Mouse (Mus musculus) testis, adult 2 months (tissue): Measurements from ENCODE around the gene Fbxl14. TPM values are rescaled to one million over a fixed set of nuclear protein-coding genes. Genes with fewer than 3 reads are reported as not detected.

ENCODE experiments used
- H3K27ac ChIP-seq: fragments of 200-500 bp; 2 replicates; pipeline ENCODE4 v1.5.1; 2012; ENCODE audit warnings: low read depth, low read length; ENCODE audit not compliant: control insufficient read depth, insufficient read depth
- H3K27me3 ChIP-seq: fragments of 200-500 bp; 2 replicates; pipeline ENCODE4 v1.6.1; 2012; ENCODE audit warnings: mild to moderate bottlenecking, low read length, moderate library complexity; ENCODE audit not compliant: control insufficient read depth, insufficient read depth
- H3K36me3 ChIP-seq: fragments of 200-500 bp; 2 replicates; pipeline ENCODE4 v1.6.1; 2012; ENCODE audit warnings: mild to moderate bottlenecking, low read length; ENCODE audit not compliant: control insufficient read depth, insufficient read depth
- H3K4me1 ChIP-seq: fragments of 200-500 bp; 2 replicates; pipeline ENCODE4 v1.6.1; 2012; ENCODE audit warnings: low read length; ENCODE audit not compliant: control insufficient read depth, insufficient read depth
- H3K4me3 ChIP-seq: fragments of 200-500 bp; 2 replicates; pipeline ENCODE4 v1.5.1; 2012; ENCODE audit warnings: low read depth, mild to moderate bottlenecking, low read length, moderate library complexity, mixed read lengths; ENCODE audit not compliant: control insufficient read depth
- CTCF ChIP-seq: fragments of 200-500 bp; IDR thresholded peaks from 2 replicates; pipeline ENCODE4 v1.5.1; 2012; ENCODE audit warnings: low read depth, mild to moderate bottlenecking, inconsistent platforms, low read length, moderate library complexity; ENCODE audit not compliant: control insufficient read depth, insufficient read depth, insufficient replicate concordance
- POLR2A ChIP-seq: fragments of 200-500 bp; IDR thresholded peaks from 2 replicates; pipeline ENCODE4 v1.6.1; 2012; ENCODE audit warnings: low read depth, mild to moderate bottlenecking, inconsistent platforms, low read length, moderate library complexity; ENCODE audit not compliant: control insufficient read depth
- polyA plus RNA-seq: library from polyadenylated mRNA; depleted of rRNA; stranded (reverse); fragments of >200 nt; gene quantifications from 2 replicates; pipeline ENCODE4 v1.2.3, GENCODE M21; 2012

Fbxl14 gene
- polyA plus RNA-seq, 1 experiment: 21.6 TPM

DNA sequence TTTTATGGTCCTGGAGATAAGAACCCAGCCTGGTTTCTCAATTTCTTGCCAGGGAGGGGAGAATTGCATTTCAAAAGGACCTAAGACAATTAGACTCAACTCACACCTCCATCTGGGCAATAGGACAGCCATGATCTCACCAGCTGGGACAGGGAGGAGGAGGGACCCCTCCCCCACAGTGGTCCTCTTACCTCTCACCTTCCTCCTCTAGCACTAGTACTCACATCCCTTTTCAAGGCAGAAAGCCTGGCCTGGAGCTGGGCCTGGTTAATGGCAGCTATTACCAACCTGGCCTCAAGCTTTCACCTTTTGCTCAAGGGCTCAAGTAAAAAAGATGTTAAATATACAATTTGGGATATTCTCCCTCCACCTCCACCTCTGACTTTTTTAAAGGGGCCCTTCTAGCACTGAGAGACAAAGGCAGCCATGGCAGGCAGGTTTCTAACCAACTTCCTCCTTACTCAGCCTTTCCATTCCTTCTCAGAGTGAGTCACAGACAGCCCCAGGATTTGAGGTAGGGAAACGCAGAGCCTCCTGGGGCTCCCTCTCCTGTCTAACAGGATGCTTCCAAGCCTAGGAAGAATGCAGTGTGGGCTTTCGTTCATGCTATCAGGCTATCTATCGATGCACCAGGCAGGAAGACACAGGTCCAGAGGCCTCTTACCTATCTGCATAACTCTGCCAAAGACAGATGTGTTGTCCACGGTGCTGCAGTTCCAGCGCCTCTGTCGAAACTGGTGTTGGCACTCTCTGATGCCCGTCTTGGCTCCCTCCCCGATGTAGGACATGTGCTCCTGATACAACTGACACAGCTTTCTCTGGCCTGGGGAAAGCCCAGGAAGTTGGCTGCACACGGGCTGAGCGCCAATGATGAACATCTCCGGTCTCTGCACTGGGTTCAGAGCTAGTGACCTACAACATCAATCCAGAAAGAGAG is 33.5 kb upstream of the Fbxl14 start:
- Histone ChIP-seq H3K27me3 (no peaks in the 10 kb centered on the region), H3K36me3 (no peaks in the 10 kb centered on the region), H3K4me1 (peaks cover 15% of the 10 kb centered on the region), H3K4me3 (no peak overlapping the region), H3K27ac (no peak overlapping the region)
- TF ChIP-seq POLR2A (no peak), CTCF (no peak)

DNA sequence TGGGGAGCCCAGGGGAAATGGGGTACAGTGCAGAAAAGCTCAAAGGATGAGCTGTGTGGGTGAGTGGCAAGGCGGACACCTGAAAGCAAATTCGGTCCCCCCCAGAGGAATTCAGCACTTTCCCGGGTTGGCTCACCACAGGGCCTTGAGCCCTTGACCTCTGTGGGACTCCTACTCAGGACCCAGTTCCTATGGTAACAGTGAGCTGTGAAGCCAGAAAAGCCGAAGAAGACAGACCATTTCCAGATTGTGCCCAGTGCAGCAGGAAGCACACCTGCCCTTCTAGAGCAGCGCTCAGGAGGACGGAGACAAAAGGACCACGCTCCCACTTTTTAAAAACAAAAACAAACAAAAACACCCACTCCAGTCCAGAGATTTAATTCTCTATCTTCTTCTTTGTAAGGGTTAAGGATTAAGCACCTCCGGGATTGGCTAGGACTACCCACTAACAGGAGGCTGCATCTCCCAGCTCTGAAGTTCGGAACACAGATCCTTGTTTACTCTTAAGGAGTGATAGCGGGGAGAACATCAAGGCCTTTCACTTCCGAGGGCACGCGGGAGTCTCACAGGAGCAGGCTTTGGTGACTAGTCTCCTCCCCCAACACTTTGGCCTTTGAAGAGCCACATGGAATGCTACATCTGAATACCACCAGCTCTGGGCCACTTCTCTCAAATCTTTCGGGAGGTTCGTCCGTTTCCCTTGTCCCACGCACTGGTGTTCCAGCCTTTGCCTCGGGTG is 31.0 kb upstream of the Fbxl14 start:
- Histone ChIP-seq H3K27me3 (no peaks in the 10 kb centered on the region), H3K4me1 (peaks cover 15% of the 10 kb centered on the region), H3K27ac (peak overlapping the region; percentile 14), H3K36me3 (no peaks in the 10 kb centered on the region), H3K4me3 (peak overlapping the region; percentile 62)
- no peak for TF ChIP-seq CTCF
- no peak for TF ChIP-seq POLR2A

DNA sequence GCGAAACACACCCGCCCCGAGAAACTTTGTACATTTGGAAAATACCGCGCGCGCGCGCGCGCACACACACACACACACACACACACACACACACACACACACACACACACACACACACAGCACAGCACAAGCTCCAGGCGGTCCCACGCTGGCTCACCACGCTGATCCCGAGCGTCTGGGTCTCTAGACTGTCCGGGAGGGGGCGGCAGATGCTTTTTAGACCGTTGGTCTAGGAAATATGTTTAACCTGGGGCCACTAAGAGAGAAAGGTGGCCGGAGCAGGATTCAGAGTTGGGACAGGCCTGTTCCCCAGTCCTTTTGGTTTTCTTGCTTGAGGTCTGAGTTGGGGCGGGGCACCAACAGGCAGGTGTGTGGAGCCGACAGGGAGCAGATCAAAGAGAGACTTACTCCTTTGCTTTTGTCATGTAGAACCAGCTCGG is 30.4 kb upstream of the Fbxl14 start:
- H3K36me3 ChIP-seq: no peaks in the 10 kb centered on the region
- H3K4me3 ChIP-seq: peak overlapping the region; percentile 62
- peaks cover 15% of the 10 kb centered on the region for H3K4me1 ChIP-seq
- no peaks in the 10 kb centered on the region for H3K27me3 ChIP-seq
- H3K27ac ChIP-seq: peak overlapping the region; percentile 14
- TF ChIP-seq POLR2A: no peak
- peak; percentile 5; the same call in 1 of the 2 replicates for TF ChIP-seq CTCF

DNA sequence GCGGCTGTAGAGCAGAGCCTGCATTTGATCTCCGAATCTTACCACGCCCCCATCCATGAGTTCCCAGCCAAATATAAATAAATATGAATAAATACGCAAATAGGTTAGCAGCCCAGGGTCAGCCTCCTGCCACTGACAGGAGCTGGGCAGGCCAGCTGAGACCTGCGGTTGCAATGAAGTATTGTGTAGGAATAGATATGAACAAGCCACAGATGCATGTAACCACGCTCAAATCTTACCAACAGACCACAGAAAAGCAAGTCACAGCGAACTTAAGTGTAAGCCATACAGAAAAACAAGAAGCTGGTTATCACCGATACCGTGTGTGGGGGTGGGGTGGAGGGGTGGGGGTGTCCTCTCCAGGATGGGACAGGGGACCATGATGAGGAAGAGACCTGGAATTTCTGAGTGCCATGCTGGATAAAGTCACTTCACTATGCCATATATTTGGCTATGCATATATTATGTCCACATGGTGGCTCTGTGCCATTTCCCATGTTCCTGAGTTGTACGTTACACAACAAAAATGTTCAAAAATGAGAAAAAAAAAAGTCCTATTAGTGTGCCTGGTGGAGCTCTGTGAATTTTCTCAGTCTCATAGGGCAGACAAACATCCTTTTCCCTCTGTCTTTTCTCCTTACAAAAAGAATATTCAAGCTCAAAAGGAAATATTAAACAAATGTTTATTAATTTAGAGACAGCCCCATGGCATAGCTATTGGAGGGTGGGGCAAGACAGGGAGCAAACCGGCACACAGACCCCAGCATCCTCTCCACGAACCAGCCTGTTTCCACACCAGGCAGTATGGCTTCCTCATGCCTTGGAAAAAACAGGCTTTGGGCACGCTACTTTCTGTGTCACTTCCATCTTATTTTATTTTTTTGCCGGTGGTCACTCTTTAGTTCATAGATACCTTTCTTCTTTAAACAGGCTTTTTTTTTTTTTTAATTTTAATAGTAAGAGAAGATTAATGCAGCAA is 28.2 kb upstream of the Fbxl14 start:
- Histone ChIP-seq H3K36me3 (no peaks in the 10 kb centered on the region), H3K4me3 (no peak overlapping the region), H3K27me3 (no peaks in the 10 kb centered on the region), H3K4me1 (peaks cover 15% of the 10 kb centered on the region), H3K27ac (no peak overlapping the region)
- TF ChIP-seq POLR2A (no peak), CTCF (no peak)

DNA sequence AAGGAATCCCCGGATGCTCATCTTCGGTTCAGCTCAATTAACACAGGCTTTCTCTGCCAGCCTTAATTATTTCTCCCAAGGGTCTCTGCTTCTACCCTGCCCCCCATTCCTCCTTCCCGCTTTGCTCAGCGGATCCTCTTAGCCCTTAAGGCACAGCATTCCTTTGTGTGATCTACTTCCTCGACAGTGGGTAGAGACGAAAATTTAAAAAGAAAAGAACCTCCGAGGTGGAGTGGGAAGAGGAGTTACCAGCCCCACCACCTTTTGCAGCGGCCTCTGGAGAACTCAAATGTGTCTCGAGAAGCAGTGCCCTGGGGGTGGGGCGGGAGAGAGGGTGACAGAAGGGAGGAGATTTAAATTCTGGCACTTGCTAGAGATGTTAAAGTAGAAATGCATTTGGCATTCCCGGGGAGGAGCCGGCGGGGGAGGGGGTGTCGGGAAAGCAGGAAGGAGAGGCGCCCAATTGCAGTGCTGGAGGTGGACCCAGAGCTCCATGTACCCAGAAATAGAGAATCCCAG is 27.4 kb upstream of the Fbxl14 start:
- TF ChIP-seq CTCF (no peak), POLR2A (no peak)
- H3K27me3 ChIP-seq: no peaks in the 10 kb centered on the region
- no peak overlapping the region for H3K4me3 ChIP-seq
- no peak overlapping the region for H3K27ac ChIP-seq
- no peaks in the 10 kb centered on the region for H3K36me3 ChIP-seq
- peaks cover 15% of the 10 kb centered on the region for H3K4me1 ChIP-seq

DNA sequence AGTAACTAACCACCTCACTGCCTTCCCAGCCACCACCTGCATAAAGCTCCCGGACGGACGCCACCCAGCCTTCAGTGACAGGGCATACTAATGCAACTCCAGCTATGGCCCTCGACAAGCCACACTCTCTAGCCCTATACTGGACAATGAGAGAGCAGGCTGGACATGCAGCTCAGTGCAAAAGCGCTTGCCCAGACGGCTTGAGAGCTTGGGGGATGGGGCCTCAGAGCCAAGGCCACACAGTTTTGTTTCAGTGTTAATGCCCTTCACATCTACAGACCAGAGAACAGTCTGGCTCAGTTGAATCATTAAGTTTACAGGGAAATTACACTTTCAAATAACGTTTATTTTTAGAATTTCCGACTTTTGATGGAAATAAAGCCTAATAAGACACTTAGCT is 21.3 kb upstream of the Fbxl14 start:
- Histone ChIP-seq H3K4me1 (no peaks in the 10 kb centered on the region), H3K27me3 (no peaks in the 10 kb centered on the region), H3K36me3 (no peaks in the 10 kb centered on the region), H3K27ac (no peak overlapping the region), H3K4me3 (no peak overlapping the region)
- TF ChIP-seq CTCF: no peak
- TF ChIP-seq POLR2A: no peak

DNA sequence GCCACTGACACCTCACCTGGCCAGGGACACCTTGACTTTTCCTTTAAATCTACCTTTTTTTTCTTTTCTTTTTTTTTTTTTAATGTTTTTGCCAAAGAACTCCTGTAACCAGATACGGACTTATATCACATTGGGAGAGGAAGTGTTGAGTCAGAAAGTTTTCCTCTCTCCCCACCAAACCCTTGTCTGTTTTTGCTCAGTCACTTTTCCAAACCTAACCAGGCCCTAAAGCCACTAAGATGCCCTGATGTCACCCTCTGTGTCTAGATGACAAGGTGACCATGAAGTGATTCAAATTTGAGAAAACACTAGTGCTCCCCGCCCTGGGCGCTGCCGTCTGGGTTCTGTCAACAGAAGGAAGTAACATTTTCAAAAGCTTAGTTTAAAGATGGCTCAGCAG is 20.4 kb upstream of the Fbxl14 start:
- Histone ChIP-seq H3K27me3 (no peaks in the 10 kb centered on the region), H3K27ac (no peak overlapping the region), H3K4me3 (no peak overlapping the region), H3K4me1 (no peaks in the 10 kb centered on the region), H3K36me3 (no peaks in the 10 kb centered on the region)
- no peak for TF ChIP-seq CTCF
- no peak for TF ChIP-seq POLR2A
